Mouse (Mus musculus): ENCODE data around the gene Caskin2. TPM values are rescaled to one million over a fixed set of nuclear protein-coding genes. Genes with fewer than 3 reads are reported as not detected.
"Not testable (repeated sequence)": the region's sequence is repeated elsewhere in the genome, so short reads cannot be mapped to it uniquely, and the experiment has no call there.

Caskin2 gene
- total RNA-seq, 1 experiment from 2014 or later: 53.7 TPM

DNA sequence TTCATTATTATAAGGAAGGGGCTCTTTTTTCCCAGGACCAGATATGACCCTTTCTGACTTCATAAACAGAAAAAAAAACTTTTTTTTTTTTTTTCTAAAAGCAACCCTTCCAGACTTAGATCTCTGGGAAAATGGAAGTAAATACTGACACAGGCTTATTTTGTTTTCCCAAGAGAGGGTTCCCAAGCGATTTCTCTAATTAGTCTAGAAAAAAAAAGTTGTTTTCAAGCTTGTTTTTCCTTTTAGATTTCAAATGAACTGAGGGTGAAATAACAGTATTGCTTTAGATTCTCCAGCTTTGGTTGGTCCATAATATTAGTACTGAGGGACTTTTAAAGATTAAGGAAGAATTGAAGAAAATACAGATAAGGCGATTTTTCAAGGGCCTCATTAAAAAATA, 48.7 kb downstream of the Caskin2 start:
- DNase-seq: no peak

- not testable (repeated sequence) for DNase-seq
These were observed 51.3 kb downstream of the Caskin2 start for GRCm38 (mm10) chr11:115762176-115762575.

DNA sequence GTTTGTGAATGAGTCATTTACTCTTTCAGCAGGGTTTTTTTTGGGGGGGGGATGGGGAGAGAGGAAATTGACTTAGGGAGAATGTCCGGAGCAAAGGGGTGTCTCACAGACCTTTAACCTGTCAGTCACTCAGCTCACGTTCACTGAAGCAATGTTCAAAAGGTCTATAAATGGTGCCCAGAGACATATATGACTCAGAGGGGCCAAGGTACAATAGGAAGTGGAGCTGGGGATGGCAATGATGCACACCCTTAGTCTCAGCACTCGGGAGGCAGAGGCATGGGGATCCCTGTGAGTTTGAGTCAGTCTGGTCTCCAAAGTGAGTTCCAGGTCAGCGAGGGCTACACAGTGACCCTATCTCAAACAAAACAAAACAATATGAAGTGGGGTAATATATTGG, 60.0 kb downstream of the Caskin2 start:
- DNase-seq: no peak

DNA sequence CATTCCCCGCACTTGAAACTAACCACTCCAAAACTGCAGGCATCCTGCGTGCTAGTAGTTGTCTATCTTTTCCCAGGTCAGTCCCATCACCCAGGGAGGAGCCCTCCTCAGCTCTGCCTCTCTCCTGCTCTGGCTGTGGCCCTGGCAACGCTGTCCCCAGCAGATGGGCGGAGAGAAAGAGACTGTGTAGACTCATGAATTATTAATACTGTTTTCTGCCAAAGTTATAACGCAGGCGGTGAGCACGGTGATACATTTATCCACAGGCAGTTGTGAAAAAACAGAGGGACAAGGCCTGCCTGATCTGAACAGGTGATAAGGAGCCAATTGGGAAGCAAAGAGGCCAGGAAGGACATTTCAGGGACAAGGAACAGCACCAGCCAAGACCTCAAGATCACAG, 60.8 kb downstream of the Caskin2 start:
- no peak for DNase-seq

DNA sequence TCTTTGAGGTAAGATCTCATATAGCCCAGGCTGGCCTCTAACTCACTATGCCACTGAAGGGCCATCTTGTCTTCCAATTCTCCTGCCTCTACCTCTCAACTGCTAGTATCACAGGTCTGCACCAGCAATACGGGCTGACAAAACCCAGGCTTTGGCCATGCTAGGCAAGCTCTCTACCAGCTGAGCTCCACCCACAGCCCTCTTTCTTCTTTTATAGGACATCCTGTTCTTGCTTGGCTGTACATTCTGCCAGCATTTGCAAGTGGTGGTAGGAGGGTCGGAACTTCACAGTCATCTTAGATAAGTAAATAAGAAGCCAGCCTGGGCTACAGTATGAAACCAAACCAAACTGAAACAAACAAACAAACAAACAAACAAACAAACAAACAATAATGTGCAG, 61.7 kb downstream of the Caskin2 start:
- DNase-seq: no peak

DNA sequence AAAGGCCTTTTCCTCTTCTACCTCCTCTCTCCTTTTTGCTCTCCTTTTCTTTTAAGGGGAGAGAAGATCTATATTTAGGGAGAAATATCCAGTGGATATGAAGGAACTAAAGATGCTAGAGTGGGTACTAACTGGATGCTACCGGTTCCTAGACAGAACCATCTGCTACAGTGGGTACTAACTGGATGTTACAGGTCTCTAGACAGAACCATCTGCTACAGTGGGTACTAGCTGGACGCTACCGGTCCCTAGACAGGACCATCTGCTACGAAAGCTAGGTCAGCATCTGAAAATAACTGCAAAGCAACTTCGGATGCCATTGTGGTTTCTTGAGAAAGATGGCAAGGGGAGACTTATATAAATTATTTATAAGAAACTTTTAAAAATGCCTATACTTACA, 63.6 kb downstream of the Caskin2 start:
- no peak for DNase-seq

Small RNAs within 50 kb of the gene (microRNA-seq; reads per million reads assigned to microRNA genes)
- 0.43 to 0.76 reads per million in 2 experiments for gene Mir5621

Other genes starting within 250 kb of the Caskin2 start
- 40.7 and 52.8 TPM in 2 replicates for gene Nup85, start 249.2 kb downstream of the Caskin2 start, total RNA-seq (2021)
- 81.0 and 87.7 TPM in 2 replicates for gene Mrps7, start 209.7 kb downstream of the Caskin2 start, total RNA-seq (2021)
- gene Gga3, start 209.6 kb downstream of the Caskin2 start, total RNA-seq (2021): 19.5 and 23.8 TPM in 2 replicates
- gene Mif4gd, start 200.7 kb downstream of the Caskin2 start, total RNA-seq (2021): 98.2 and 112 TPM in 2 replicates
- 181 and 188 TPM in 2 replicates for gene Slc25a19, start 185.3 kb downstream of the Caskin2 start, total RNA-seq (2021)
- 103 and 108 TPM in 2 replicates for gene Grb2, start 105.0 kb downstream of the Caskin2 start, total RNA-seq (2021)
- gene Tmem94, start 48.2 kb downstream of the Caskin2 start, total RNA-seq (2021): 64.4 and 65.1 TPM in 2 replicates
- gene Tsen54, start 1.1 kb upstream of the Caskin2 start, total RNA-seq (2021): 16.3 and 20.3 TPM in 2 replicates
- 11.4 and 11.8 TPM in 2 replicates for gene Llgl2, start 10.4 kb upstream of the Caskin2 start, total RNA-seq (2021)
- 0.26 TPM in 1 of 2 replicates, not detected in the other for gene Myo15b, start 44.8 kb upstream of the Caskin2 start, total RNA-seq (2021)
- 0.82 and 1.3 TPM in 2 replicates for gene Smim5, start 86.3 kb upstream of the Caskin2 start, total RNA-seq (2021)
- not detected in 2 replicates for gene Smim6, start 98.4 kb upstream of the Caskin2 start, total RNA-seq (2021)
- 40.9 and 42.9 TPM in 2 replicates for gene Sap30bp, start 119.6 kb upstream of the Caskin2 start, total RNA-seq (2021)
- gene Recql5, start 119.8 kb upstream of the Caskin2 start, total RNA-seq (2021): 18.3 and 22.3 TPM in 2 replicates
- 3.6 and 4.4 TPM in 2 replicates for gene Itgb4, start 161.1 kb upstream of the Caskin2 start, total RNA-seq (2021)
- gene Galk1, start 199.1 kb upstream of the Caskin2 start, total RNA-seq (2021): 41.5 and 51.9 TPM in 2 replicates
- gene H3f3b, start 214.3 kb upstream of the Caskin2 start, total RNA-seq (2021): 340 and 347 TPM in 2 replicates
- gene Unk, start 216.7 kb upstream of the Caskin2 start, total RNA-seq (2021): 20.6 and 24.4 TPM in 2 replicates

Measured in adrenal gland, postnatal 14 days (tissue).